Mouse (Mus musculus) limb, embryonic 14.5 days (tissue): ENCODE data around the gene Elf4. TPM values are rescaled to one million over a fixed set of nuclear protein-coding genes. Genes with fewer than 3 reads are reported as not detected.
A peak's percentile ranks its signal among the peaks of the same experiment; 100 is the strongest.

Source experiments
- ATAC-seq: fragments of 200-750 bp; cut with Nextera tagmentation; 2 replicates; pipeline ENCODE4 v1.8.0; 2017; ENCODE audit warnings: low read depth, moderate number of reproducible peaks, moderate TSS enrichment; ENCODE audit not compliant: low FRiP score
- DNase-seq: peaks from one replicate; pipeline ENCODE4 v3.0.0-alpha.2; 2015; ENCODE audit warnings: low spot score
- H3K27ac ChIP-seq: fragments of 300-500 bp; sonication (generic); replicated peaks from 2 replicates; pipeline ENCODE4 v1.5.1; 2014; ENCODE audit warnings: low read depth, mild to moderate bottlenecking, low read length, moderate library complexity, mixed read lengths
- H3K27me3 ChIP-seq: fragments of 300-500 bp; sonication (generic); 2 replicates; pipeline ENCODE4 v1.6.1; 2014; ENCODE audit warnings: low read length, mixed read lengths; ENCODE audit not compliant: control insufficient read depth, insufficient read depth
- H3K36me3 ChIP-seq: fragments of 300-500 bp; sonication (generic); 2 replicates; pipeline ENCODE4 v1.6.1; 2014; ENCODE audit warnings: mild to moderate bottlenecking, low read length, moderate library complexity, mixed read lengths; ENCODE audit not compliant: control insufficient read depth, insufficient read depth
- H3K4me1 ChIP-seq: fragments of 300-500 bp; sonication (generic); 2 replicates; pipeline ENCODE4 v1.6.1; 2014; ENCODE audit warnings: antibody characterized with exemption, low read length, mixed read lengths; ENCODE audit not compliant: control insufficient read depth, insufficient read depth
- H3K4me2 ChIP-seq: fragments of 300-500 bp; sonication (generic); replicated peaks from 2 replicates; pipeline ENCODE4 v1.6.1; 2014; ENCODE audit warnings: low read depth, mild to moderate bottlenecking, low read length, moderate library complexity; ENCODE audit not compliant: severe bottlenecking
- H3K4me3 ChIP-seq: fragments of 300-500 bp; sonication (generic); replicated peaks from 2 replicates; pipeline ENCODE4 v1.5.1; 2014; ENCODE audit warnings: low read length
- H3K9ac ChIP-seq: fragments of 300-500 bp; sonication (generic); 2 replicates; pipeline ENCODE4 v1.6.1; 2014; ENCODE audit warnings: mild to moderate bottlenecking, low read depth, low read length, moderate library complexity; ENCODE audit not compliant: severe bottlenecking
- H3K9me3 ChIP-seq: fragments of 300-500 bp; sonication (generic); 2 replicates; pipeline ENCODE4 v1.6.1; 2016; ENCODE audit warnings: low read length; ENCODE audit not compliant: control insufficient read depth
- POLR2A ChIP-seq: fragments of 200-500 bp; IDR thresholded peaks from 2 replicates; pipeline ENCODE4 v1.8.0; 2012; ENCODE audit warnings: inconsistent platforms, mild to moderate bottlenecking, moderate library complexity, borderline replicate concordance; ENCODE audit not compliant: insufficient read depth, insufficient read length; ENCODE audit errors: extremely low read depth
- WGBS: fragments of 180-500 bp; shearing (Covaris S2); extraction: QIAGEN DNeasy Blood & Tissue Kit; methylation state at CpG from one replicate; pipeline ENCODE4 v1.1.7; 2014; 5-methylcytosine and 5-hydroxymethylcytosine counted together
- polyA plus RNA-seq, 2 experiments: library from polyadenylated mRNA; depleted of rRNA in 1 of 2; stranded (reverse) in 1 of 2; unstranded in 1 of 2; fragments of >200 nt; fragmentation: Nextera tagmentation in 1 of 2; extraction: Ambion mirVana in 1 of 2; gene quantifications; 2 replicates each; pipeline versions ENCODE4 v1.2.1 to v1.2.3; 2012 to 2014

The Elf4 gene
- 24.3 and 29.6 TPM in 2 replicates for polyA plus RNA-seq (2012; rRNA removed)
- polyA plus RNA-seq (2014; fragmentation: Nextera tagmentation; extraction: Ambion mirVana): 11.1 and 12.0 TPM in 2 replicates

- Histone ChIP-seq H3K36me3 (no peaks in the 10 kb centered on the region), H3K4me2 (peak within 1 kb of the TSS; percentile 60), H3K27ac (no peak within 1 kb of the TSS), H3K27me3 (no peaks in the 10 kb centered on the region), H3K4me3 (peak within 1 kb of the TSS; percentile 36), H3K9me3 (no peaks in the 10 kb centered on the region), H3K4me1 (no peaks in the 10 kb centered on the region), H3K9ac (peak within 1 kb of the TSS; percentile 53)
- DNase-seq (peak; percentile 67), ATAC-seq (peak; percentile 87)
- WGBS: 26% methylated on average over 29 of the region's 38 CpGs
- no peak for TF ChIP-seq POLR2A
These were observed at the start of gene Elf4 for GRCm38 (mm10) chrX:48462754-48463507. Gene Elf4, minus strand, starts transcription at chrX:48463132.

GRCm38 (mm10) chrX:48493763-48494162 lies 30.8 kb upstream of the Elf4 start:
- peaks cover 19% of the 10 kb centered on the region; the same call in 1 of the 2 replicates for H3K36me3 ChIP-seq
- ATAC-seq: no peak
- DNase-seq: no peak
- no peaks in the 10 kb centered on the region for H3K27me3 ChIP-seq
- H3K9ac ChIP-seq: no peak overlapping the region
- H3K4me1 ChIP-seq: no peaks in the 10 kb centered on the region
- H3K4me3 ChIP-seq: no peak overlapping the region
- H3K27ac ChIP-seq: no peak overlapping the region
- H3K9me3 ChIP-seq: no peaks in the 10 kb centered on the region
- H3K4me2 ChIP-seq: no peak overlapping the region
- no peak for TF ChIP-seq POLR2A
- 92% methylated on average over 8 of the region's 8 CpGs for WGBS

GRCm38 (mm10) chrX:48481687-48482086 lies 18.8 kb upstream of the Elf4 start:
- ATAC-seq: no peak
- H3K27ac ChIP-seq: no peak overlapping the region
- no peak overlapping the region for H3K4me2 ChIP-seq
- no peak overlapping the region for H3K9ac ChIP-seq
- H3K27me3 ChIP-seq: no peaks in the 10 kb centered on the region
- no peaks in the 10 kb centered on the region for H3K9me3 ChIP-seq
- no peak overlapping the region for H3K4me3 ChIP-seq
- H3K4me1 ChIP-seq: no peaks in the 10 kb centered on the region
- WGBS: 89% methylated on average over 7 of the region's 7 CpGs
- DNase-seq: no peak
- peaks cover 31% of the 10 kb centered on the region for H3K36me3 ChIP-seq
- no peak for TF ChIP-seq POLR2A

- Histone ChIP-seq H3K27ac (no peak overlapping the region), H3K36me3 (peaks cover 31% of the 10 kb centered on the region), H3K9ac (no peak overlapping the region), H3K4me3 (no peak overlapping the region), H3K27me3 (no peaks in the 10 kb centered on the region), H3K4me1 (no peaks in the 10 kb centered on the region), H3K9me3 (no peaks in the 10 kb centered on the region), H3K4me2 (no peak overlapping the region)
- no peak for TF ChIP-seq POLR2A
- ATAC-seq: no peak
- 63% methylated on average over 4 of the region's 4 CpGs for WGBS
- no peak for DNase-seq
These were observed 18.2 kb upstream of the Elf4 start for GRCm38 (mm10) chrX:48481095-48481494.

GRCm38 (mm10) chrX:48467355-48467946 lies 4.5 kb upstream of the Elf4 start:
- ATAC-seq (no peak), DNase-seq (no peak)
- Histone ChIP-seq H3K36me3 (no peaks in the 10 kb centered on the region), H3K4me2 (no peak overlapping the region), H3K4me1 (no peaks in the 10 kb centered on the region), H3K27me3 (no peaks in the 10 kb centered on the region), H3K9ac (no peak overlapping the region), H3K9me3 (no peaks in the 10 kb centered on the region), H3K4me3 (no peak overlapping the region), H3K27ac (no peak overlapping the region)
- TF ChIP-seq POLR2A: no peak
- WGBS: 75% methylated on average over 3 of the region's 3 CpGs
